Mouse (Mus musculus) layer of hippocampus, adult 2 months (tissue): ENCODE data around the gene Gucy2c. TPM values are rescaled to one million over a fixed set of nuclear protein-coding genes. Genes with fewer than 3 reads are reported as not detected.

ENCODE experiments used
- DNase-seq, 2 experiments: peaks; one replicate each; pipeline ENCODE4 v3.0.0; 2022; ENCODE audit warnings: low spot score in 2 of 2
- H3K27ac ChIP-seq: fragments of 200-600 bp; 2 replicates; pipeline ENCODE4 v1.8.1; 2022
- H3K4me3 ChIP-seq: fragments of 200-600 bp; 2 replicates; pipeline ENCODE4 v1.8.1; 2022; ENCODE audit warnings: mild to moderate bottlenecking
- CTCF ChIP-seq: fragments of 200-600 bp; conservative IDR thresholded peaks from 2 replicates; pipeline ENCODE4 v1.8.1; 2022; ENCODE audit warnings: antibody characterized with exemption, mild to moderate bottlenecking, moderate library complexity
- total RNA-seq, 2 experiments: library from RNA; stranded (reverse); gene quantifications; 2 replicates each; pipeline ENCODE4 v1.2.3; 2021

Gene Gucy2c
- total RNA-seq, 2 experiments from 2014 or later: 0.36 to 0.54 TPM

DNA sequence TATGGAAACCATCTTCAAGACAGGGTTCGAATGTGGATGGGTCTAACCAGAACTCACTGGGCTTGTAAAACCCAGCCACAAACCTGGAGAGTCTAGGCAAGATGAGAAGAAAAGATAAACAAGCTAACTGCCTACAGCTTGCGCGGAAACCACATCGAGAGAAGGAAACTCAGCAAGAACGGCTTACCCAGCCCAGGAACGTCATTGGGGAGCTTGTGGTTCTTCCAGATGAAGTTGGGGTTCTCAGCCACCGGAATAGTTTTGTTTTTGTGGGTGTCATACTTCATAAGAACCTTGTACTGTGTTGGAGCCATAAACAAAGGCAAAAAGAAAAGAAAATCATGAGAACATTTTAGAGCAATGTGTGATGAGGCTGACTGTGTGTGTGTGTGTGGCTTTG is 37.8 kb downstream of the Gucy2c start:
- no peak for TF ChIP-seq CTCF
- Histone ChIP-seq H3K4me3 (no peak overlapping the region), H3K27ac (no peak overlapping the region)
- DNase-seq: no peak

GRCm38 (mm10) chr6:136742352-136743118 is 39.0 kb downstream of the Gucy2c start:
- peak; percentile 74 to 90 for DNase-seq
- TF ChIP-seq CTCF: peak; percentile 99
- H3K27ac ChIP-seq: no peak overlapping the region
- no peak overlapping the region for H3K4me3 ChIP-seq

DNA sequence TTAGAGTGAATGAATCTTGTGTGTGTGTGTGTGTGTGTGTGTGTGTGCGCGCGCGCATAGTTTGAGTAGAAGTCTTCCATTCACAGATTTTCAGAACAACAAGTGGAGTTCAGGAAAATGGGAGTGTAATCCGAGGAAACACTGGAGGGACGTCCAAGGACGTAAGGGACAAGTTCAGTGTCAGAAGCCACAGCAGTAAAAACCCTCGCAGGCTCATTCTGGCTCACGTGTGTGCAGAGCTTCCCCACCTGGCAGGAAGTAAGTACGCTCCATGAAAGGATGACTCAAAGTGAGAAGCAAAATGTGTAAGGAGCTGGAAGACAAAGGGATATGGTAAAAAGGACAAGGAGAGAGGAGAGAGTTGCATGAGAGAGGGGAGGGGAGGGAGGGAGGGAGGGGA is 40.3 kb downstream of the Gucy2c start:
- H3K27ac ChIP-seq: no peak overlapping the region
- H3K4me3 ChIP-seq: no peak overlapping the region
- no peak for DNase-seq
- TF ChIP-seq CTCF: no peak

DNA sequence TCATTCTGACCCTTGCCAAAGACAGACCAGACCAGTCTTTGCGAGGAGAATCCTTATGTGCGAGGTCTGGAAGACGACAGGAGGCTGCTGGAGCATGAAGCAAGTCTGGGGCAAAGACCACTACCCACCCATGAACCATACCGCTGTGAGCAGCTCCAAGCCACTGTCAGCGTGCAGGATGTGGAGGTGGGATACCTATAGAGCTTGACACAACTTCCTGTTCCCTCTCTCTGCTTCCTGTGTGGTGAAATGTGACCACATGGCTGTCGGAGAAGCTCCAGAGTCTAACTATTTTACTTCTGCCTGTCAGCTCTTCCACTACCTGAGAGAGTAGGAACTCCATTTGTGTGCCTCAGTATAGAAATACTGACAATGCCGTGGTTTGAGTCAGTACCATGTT is 45.8 kb downstream of the Gucy2c start:
- no peak for TF ChIP-seq CTCF

DNA sequence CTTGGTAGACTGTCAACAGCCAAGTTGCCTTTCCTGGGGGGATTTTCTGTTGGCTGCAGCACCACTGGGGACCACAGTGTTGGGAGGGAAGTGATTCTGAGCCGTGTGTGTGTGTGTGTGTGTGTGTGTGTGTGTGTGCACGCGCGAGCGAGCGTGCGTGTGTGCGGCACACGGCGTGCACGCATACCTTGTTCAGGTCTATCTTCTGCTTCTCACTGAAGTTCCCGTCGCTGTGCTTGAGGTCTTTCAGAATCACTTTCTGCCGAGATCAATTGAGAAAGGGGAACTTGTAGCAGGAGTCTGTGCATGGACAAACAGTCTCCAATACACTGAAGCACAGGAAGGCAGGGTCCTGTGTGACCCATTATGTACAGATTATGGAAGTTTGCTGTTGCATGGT is 53.4 kb downstream of the Gucy2c start:
- Histone ChIP-seq H3K27ac (no peak overlapping the region), H3K4me3 (no peak overlapping the region)
- no peak for TF ChIP-seq CTCF
- DNase-seq: no peak

More for the DNA sequence above, 45.8 kb downstream of the Gucy2c start:
- Histone ChIP-seq H3K27ac (no peak overlapping the region), H3K4me3 (no peak overlapping the region)
- no peak for DNase-seq

DNA sequence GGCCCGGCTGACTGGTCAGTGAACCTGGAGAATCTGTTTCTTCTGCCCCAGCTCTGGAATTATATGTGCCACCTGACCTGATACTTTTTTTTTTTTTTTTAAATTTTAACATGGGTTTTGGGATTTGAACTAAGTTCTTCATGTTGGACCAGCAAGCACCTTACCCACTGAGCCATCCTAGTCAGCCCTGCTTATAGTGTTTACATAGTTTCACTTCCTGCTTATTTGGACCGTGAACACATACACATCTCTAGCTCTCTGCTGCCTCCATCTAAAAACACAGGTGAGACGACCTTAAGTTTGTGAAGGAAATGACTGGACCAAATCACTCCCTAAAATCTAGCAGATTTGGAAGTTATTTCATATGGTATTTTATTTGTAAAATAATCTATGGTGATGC is 58.4 kb downstream of the Gucy2c start:
- no peak overlapping the region for H3K27ac ChIP-seq
- no peak for TF ChIP-seq CTCF
- no peak for DNase-seq
- no peak overlapping the region for H3K4me3 ChIP-seq

DNA sequence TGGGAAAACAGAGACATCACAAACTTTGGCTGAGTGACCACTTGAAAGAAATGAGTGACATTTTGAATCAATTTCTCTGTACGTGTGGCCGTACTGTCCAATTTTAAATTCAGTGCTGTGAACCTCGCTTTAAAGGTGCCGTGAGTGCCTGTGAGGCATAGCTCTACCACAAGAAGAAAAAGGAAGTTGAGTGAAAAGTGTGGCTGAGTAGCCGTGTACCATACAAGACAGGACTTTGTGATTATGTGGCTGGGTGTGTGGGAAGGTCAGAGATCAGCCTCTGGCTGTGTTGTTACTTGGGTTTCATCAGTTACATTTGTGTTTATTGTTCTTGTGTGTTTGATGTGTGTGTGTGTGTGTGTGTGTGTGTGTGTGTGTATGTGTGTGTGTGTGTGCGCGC is 59.0 kb downstream of the Gucy2c start:
- Histone ChIP-seq H3K4me3 (no peak overlapping the region), H3K27ac (no peak overlapping the region)
- no peak for TF ChIP-seq CTCF
- no peak for DNase-seq

- Histone ChIP-seq H3K4me3 (no peak overlapping the region), H3K27ac (no peak overlapping the region)
- peak; percentile 83 for TF ChIP-seq CTCF
- DNase-seq: peak; percentile 24 to 51
Observed at GRCm38 (mm10) chr6:136721925-136722324, 59.6 kb downstream of the Gucy2c start.

DNA sequence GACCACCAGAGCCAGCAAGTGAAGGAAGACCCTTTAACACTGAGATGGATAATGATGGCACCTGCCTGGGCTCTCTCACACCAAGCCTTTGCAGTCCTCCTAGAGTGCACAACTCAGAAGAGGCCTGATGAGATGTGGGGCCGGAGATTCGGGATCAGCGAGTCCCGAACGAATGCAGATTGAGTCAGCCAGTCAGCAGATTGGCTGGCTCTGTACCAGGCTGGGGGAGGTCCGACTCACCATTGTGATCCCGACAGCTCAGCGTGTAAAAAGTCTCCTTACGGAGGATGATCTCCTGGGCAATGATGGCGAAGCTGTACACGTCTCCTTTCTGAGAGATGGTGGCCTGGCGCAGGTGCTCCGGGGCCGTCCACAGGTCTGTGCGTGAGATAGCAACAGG is 61.1 kb downstream of the Gucy2c start:
- DNase-seq: peak; percentile 8 to 14
- TF ChIP-seq CTCF: no peak
- no peak overlapping the region for H3K27ac ChIP-seq
- no peak overlapping the region for H3K4me3 ChIP-seq

DNA sequence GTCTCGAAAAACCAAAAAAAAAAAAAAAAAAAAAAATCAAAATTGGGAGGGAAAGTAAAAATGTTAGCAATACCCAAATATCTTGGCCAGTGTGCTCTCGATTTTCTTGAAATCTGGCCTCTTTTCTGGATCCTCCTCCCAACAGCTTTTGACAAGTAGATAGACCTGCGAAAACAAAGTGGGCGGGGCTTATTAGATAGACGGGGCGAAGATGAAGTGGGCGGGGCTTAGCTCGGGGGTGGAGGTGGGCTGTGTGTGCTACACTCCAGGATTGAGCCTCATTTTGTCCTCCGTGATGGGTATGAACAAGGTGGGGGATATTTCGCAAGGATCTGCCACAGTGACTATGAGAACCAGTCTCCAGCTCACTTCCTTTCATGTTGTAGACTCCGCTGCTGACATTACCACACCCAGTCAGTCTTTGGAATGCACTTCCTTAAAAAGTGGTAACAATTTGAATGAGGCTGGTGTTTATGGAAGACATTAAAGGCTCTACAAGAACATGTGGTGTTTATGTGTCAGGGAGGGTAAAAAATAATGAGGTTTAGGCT is 65.6 kb downstream of the Gucy2c start:
- no peak for DNase-seq
- H3K27ac ChIP-seq: no peak overlapping the region
- TF ChIP-seq CTCF: no peak
- H3K4me3 ChIP-seq: no peak overlapping the region

- Histone ChIP-seq H3K27ac (no peak overlapping the region), H3K4me3 (no peak overlapping the region)
- TF ChIP-seq CTCF: no peak
- no peak for DNase-seq
Observed at GRCm38 (mm10) chr6:136714097-136714496, 67.5 kb downstream of the Gucy2c start.

- DNase-seq: no peak
- H3K4me3 ChIP-seq: no peak overlapping the region
- TF ChIP-seq CTCF: no peak
- no peak overlapping the region for H3K27ac ChIP-seq
Observed at GRCm38 (mm10) chr6:136710408-136710807, 71.2 kb downstream of the Gucy2c start.

DNA sequence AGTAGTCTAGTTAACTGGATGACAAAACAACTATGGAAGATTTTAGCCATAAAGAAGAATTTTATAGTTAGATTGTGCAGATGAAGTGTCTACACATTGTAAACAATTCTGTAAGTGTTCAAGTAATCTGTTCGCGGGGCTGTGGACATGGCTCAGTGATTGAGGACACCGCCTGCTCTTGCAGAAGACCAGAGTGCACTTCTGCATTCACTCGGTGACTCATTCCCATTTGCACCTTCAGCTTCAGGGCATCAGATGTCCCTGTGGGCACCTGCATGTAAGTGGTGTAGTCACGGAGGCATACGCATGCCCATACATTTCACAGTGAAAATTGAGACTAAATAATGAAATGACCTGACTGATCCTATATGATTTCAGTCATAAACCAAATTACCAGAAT is 73.0 kb downstream of the Gucy2c start:
- H3K27ac ChIP-seq: no peak overlapping the region
- TF ChIP-seq CTCF: no peak
- no peak overlapping the region for H3K4me3 ChIP-seq
- DNase-seq: no peak

GRCm38 (mm10) chr6:136701878-136702277 is 79.7 kb downstream of the Gucy2c start:
- H3K4me3 ChIP-seq: no peak overlapping the region
- no peak for TF ChIP-seq CTCF
- no peak for DNase-seq
- H3K27ac ChIP-seq: no peak overlapping the region
